Mouse (Mus musculus): Measurements from ENCODE around the gene Traf4. TPM values are rescaled to one million over a fixed set of nuclear protein-coding genes. Genes with fewer than 3 reads are reported as not detected.

The Traf4 gene
- polyA plus RNA-seq, 1 experiment from 2014 or later = 73.9 TPM

- no peak for ATAC-seq
- Histone ChIP-seq H3K4me1 (ENCODE audit: control insufficient read depth, insufficient read depth, low read length) (peaks cover 52% of the 10 kb centered on the region), H3K27me3 (replicated peaks; ENCODE audit: control insufficient read depth, insufficient read depth, low read length) (no peaks in the 10 kb centered on the region), H3K4me3 (ENCODE audit: low read length) (peak overlapping the region; percentile 73), H3K9me3 (ENCODE audit: control insufficient read depth, low read length) (no peaks in the 10 kb centered on the region), H3K27ac (ENCODE audit: low read length) (peak overlapping the region; percentile 99), H3K9ac (ENCODE audit: low read depth, low read length) (peak overlapping the region; percentile 89), H3K4me2 (ENCODE audit: low read depth, low read length) (peak overlapping the region; percentile 94), H3K36me3 (ENCODE audit: control insufficient read depth, insufficient read depth, low read length) (peaks cover 3% of the 10 kb centered on the region)
- WGBS = under 1% methylated on average over 23 of the region's 23 CpGs
Observed at GRCm38 (mm10) chr11:78176905-78177331, 11.5 kb upstream of the Traf4 start.

GRCm38 (mm10) chr11:78176402-78176862 lies 11.0 kb upstream of the Traf4 start, which contains the start of the genes Nek8 and Tlcd1:
Nek8 (minus strand) TSS chr11:78176675.
Tlcd1 (plus strand) TSS chr11:78176711.
- peak within 1 kb of the TSS; percentile 73 for H3K4me3 ChIP-seq (ENCODE audit: low read length)
- peak within 1 kb of the TSS; percentile 99 for H3K27ac ChIP-seq (ENCODE audit: low read length)
- ATAC-seq = peak; percentile 56
- WGBS = under 1% methylated on average over 32 of the region's 32 CpGs
- H3K27me3 ChIP-seq (replicated peaks; ENCODE audit: control insufficient read depth, insufficient read depth, low read length) = no peaks in the 10 kb centered on the region
- H3K9ac ChIP-seq (ENCODE audit: low read depth, low read length) = peak within 1 kb of the TSS; percentile 89
- peaks cover 47% of the 10 kb centered on the region for H3K4me1 ChIP-seq (ENCODE audit: control insufficient read depth, insufficient read depth, low read length)
- H3K36me3 ChIP-seq (ENCODE audit: control insufficient read depth, insufficient read depth, low read length) = peaks cover 3% of the 10 kb centered on the region
- no peaks in the 10 kb centered on the region for H3K9me3 ChIP-seq (ENCODE audit: control insufficient read depth, low read length)
- peak within 1 kb of the TSS; percentile 94 for H3K4me2 ChIP-seq (ENCODE audit: low read depth, low read length)

DNA sequence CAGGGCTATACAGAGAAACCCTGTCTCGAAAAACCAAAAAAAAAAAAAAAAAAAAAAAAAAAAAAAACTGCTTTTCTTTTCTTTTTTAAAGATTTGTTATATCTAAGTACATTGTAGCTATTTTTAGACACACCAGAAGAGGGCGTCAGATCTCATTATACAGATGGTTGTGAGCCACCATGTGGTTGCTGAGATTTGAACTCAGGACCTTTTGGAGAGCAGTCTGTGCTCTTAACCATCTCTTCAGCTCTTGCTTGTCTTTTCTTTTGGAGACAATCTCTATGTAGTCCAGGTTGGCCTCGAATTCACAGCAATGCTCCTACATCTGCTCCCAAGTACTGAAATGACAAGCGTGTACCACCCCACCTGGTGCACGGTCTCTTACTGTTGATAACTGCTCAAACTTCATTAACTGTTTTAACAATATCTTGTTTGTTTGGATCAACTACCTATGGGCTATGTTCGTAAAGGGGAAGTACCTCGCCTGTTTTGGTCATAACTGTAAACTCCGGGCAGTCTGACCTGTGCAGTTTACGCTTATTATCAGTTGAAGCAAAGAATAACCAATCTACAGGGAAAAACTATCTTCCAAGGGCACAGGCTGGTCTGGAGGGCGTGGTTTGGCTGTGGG lies 10.5 kb upstream of the Traf4 start:
- peaks cover 3% of the 10 kb centered on the region; the same call in 1 of the 2 replicates for H3K36me3 ChIP-seq (ENCODE audit: control insufficient read depth, insufficient read depth, low read length)
- H3K9me3 ChIP-seq (ENCODE audit: control insufficient read depth, low read length) = no peaks in the 10 kb centered on the region
- peak overlapping the region; percentile 73 for H3K4me3 ChIP-seq (ENCODE audit: low read length)
- peak overlapping the region; percentile 99 for H3K27ac ChIP-seq (ENCODE audit: low read length)
- H3K9ac ChIP-seq (ENCODE audit: low read depth, low read length) = peak overlapping the region; percentile 89
- peak overlapping the region; percentile 47 for H3K4me2 ChIP-seq (ENCODE audit: low read depth, low read length)
- no peaks in the 10 kb centered on the region for H3K27me3 ChIP-seq (replicated peaks; ENCODE audit: control insufficient read depth, insufficient read depth, low read length)
- peaks cover 42% of the 10 kb centered on the region for H3K4me1 ChIP-seq (ENCODE audit: control insufficient read depth, insufficient read depth, low read length)
- 3% methylated on average over 9 of the region's 10 CpGs for WGBS
- ATAC-seq = no peak; the same call in 1 of the 2 replicates

DNA sequence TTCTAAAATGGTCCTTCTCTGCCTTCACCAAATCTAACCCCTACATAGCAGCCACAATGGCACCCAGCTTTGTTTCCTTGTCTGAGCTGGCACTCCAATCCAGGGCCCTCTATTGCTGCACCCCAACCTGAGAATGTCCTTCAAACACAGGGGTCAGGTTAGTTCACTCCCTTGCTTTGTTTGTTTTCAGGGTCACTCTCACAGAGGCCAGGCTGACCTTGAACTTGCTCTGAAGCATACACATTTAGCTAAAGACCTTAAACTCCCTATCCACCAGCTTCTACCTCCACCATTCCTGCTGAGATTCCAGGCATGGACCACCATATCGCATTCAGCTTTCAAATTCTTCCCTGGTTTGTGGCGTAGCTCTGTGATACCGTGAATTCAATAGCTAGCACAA lies 9.1 kb upstream of the Traf4 start:
- WGBS = 79% methylated on average over 3 of the region's 3 CpGs
- H3K9ac ChIP-seq (ENCODE audit: low read depth, low read length) = 0 out of 2 replicates have a peak overlapping the region, but pooled peaks have one; percentile 6

DNA sequence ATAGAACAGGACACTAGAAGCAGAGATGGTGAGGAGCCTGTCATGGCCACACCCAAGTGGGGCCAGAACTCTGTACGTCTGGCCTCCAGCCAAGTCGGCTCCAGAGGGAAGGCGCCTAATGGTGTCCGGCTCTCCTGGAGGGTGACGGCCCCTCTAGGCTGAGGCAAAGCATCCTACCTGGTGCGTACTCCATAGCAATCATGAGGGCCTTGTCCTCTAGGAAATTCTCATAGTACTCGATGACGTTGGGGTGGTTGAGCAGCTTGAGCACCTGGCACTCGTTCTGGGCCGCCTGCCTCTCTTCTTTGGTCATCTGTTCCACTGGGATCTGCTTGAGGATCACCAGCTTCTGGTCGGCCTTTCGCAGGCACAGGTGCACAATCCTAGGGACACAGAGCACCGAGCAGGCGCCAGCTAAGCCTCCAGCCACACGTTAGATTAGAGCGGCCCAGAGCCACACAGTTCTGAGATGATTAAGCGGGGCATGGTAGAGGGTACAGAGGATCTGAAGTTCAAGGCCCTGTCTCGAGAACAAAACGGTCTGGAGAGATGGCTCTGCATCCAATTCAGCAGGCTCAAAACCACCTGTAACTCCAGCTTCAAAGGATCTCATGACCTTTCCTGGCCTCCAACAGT lies 7.5 kb upstream of the Traf4 start:
- H3K9me3 ChIP-seq (ENCODE audit: control insufficient read depth, low read length) = no peaks in the 10 kb centered on the region
- no peak overlapping the region for H3K27ac ChIP-seq (ENCODE audit: low read length)
- ATAC-seq = no peak
- H3K4me2 ChIP-seq (ENCODE audit: low read depth, low read length) = no peak overlapping the region
- H3K27me3 ChIP-seq (replicated peaks; ENCODE audit: control insufficient read depth, insufficient read depth, low read length) = no peaks in the 10 kb centered on the region
- no peak overlapping the region for H3K4me3 ChIP-seq (ENCODE audit: low read length)
- H3K4me1 ChIP-seq (ENCODE audit: control insufficient read depth, insufficient read depth, low read length) = peaks cover 26% of the 10 kb centered on the region
- no peaks in the 10 kb centered on the region for H3K36me3 ChIP-seq (ENCODE audit: control insufficient read depth, insufficient read depth, low read length)
- no peak overlapping the region for H3K9ac ChIP-seq (ENCODE audit: low read depth, low read length)
- WGBS = 78% methylated on average over 19 of the region's 19 CpGs

More for the DNA sequence above, 9.1 kb upstream of the Traf4 start:
- Histone ChIP-seq H3K36me3 (ENCODE audit: control insufficient read depth, insufficient read depth, low read length) (no peaks in the 10 kb centered on the region), H3K4me2 (ENCODE audit: low read depth, low read length) (no peak overlapping the region), H3K9me3 (ENCODE audit: control insufficient read depth, low read length) (no peaks in the 10 kb centered on the region), H3K4me3 (ENCODE audit: low read length) (no peak overlapping the region), H3K4me1 (ENCODE audit: control insufficient read depth, insufficient read depth, low read length) (peaks cover 28% of the 10 kb centered on the region), H3K27ac (ENCODE audit: low read length) (no peak overlapping the region), H3K27me3 (replicated peaks; ENCODE audit: control insufficient read depth, insufficient read depth, low read length) (no peaks in the 10 kb centered on the region)
- ATAC-seq = no peak

GRCm38 (mm10) chr11:78172034-78172747 lies 6.8 kb upstream of the Traf4 start:
- no peak for ATAC-seq
- H3K4me2 ChIP-seq (ENCODE audit: low read depth, low read length) = no peak overlapping the region
- H3K36me3 ChIP-seq (ENCODE audit: control insufficient read depth, insufficient read depth, low read length) = no peaks in the 10 kb centered on the region
- no peak overlapping the region for H3K4me3 ChIP-seq (ENCODE audit: low read length)
- no peak overlapping the region for H3K9ac ChIP-seq (ENCODE audit: low read depth, low read length)
- H3K27me3 ChIP-seq (replicated peaks; ENCODE audit: control insufficient read depth, insufficient read depth, low read length) = no peaks in the 10 kb centered on the region
- 81% methylated on average over 16 of the region's 16 CpGs for WGBS
- peaks cover 22% of the 10 kb centered on the region for H3K4me1 ChIP-seq (ENCODE audit: control insufficient read depth, insufficient read depth, low read length)
- H3K27ac ChIP-seq (ENCODE audit: low read length) = no peak overlapping the region
- H3K9me3 ChIP-seq (ENCODE audit: control insufficient read depth, low read length) = no peaks in the 10 kb centered on the region

GRCm38 (mm10) chr11:78171328-78171727 lies 5.9 kb upstream of the Traf4 start:
- WGBS = 73% methylated on average over 4 of the region's 4 CpGs
- Histone ChIP-seq H3K27me3 (replicated peaks; ENCODE audit: control insufficient read depth, insufficient read depth, low read length) (no peaks in the 10 kb centered on the region), H3K4me3 (ENCODE audit: low read length) (no peak overlapping the region), H3K4me1 (ENCODE audit: control insufficient read depth, insufficient read depth, low read length) (peaks cover 28% of the 10 kb centered on the region), H3K9ac (ENCODE audit: low read depth, low read length) (no peak overlapping the region), H3K27ac (ENCODE audit: low read length) (no peak overlapping the region), H3K9me3 (ENCODE audit: control insufficient read depth, low read length) (no peaks in the 10 kb centered on the region), H3K4me2 (ENCODE audit: low read depth, low read length) (no peak overlapping the region), H3K36me3 (ENCODE audit: control insufficient read depth, insufficient read depth, low read length) (no peaks in the 10 kb centered on the region)
- no peak for ATAC-seq

DNA sequence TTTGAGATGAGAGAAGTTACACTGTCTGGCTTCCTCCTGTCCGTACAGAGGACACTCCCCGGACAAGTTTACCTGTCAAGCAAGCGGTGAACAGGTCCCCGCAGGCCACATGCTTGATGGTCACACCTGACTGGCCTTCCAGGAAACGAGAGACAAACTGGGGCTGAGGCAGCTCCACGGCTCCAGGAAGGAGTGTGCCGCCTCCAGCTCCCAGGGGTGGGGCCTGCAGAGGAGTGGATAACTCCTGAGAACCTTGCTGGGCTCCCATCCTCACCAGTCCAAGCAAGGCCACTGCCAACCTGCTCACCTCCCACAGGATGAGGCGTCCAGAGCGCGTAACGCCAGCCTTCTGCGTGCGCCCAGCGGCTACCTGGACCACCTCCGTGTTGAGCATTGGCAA lies 4.9 kb upstream of the Traf4 start:
- Histone ChIP-seq H3K27ac (ENCODE audit: low read length) (peak overlapping the region; percentile 40), H3K27me3 (replicated peaks; ENCODE audit: control insufficient read depth, insufficient read depth, low read length) (no peaks in the 10 kb centered on the region), H3K9me3 (ENCODE audit: control insufficient read depth, low read length) (no peaks in the 10 kb centered on the region), H3K4me2 (ENCODE audit: low read depth, low read length) (no peak overlapping the region), H3K36me3 (ENCODE audit: control insufficient read depth, insufficient read depth, low read length) (no peaks in the 10 kb centered on the region), H3K9ac (ENCODE audit: low read depth, low read length) (no peak overlapping the region), H3K4me1 (ENCODE audit: control insufficient read depth, insufficient read depth, low read length) (peaks cover 31% of the 10 kb centered on the region), H3K4me3 (ENCODE audit: low read length) (no peak overlapping the region)
- WGBS = 80% methylated on average over 15 of the region's 15 CpGs
- ATAC-seq = 0 out of 2 replicates have a peak, but pooled peaks have one; percentile 14
